Mouse (Mus musculus) erythroblast, embryonic 14.5 days (primary cell): ENCODE results near the gene Tlr7.

Experiments
- GATA1 ChIP-seq: IDR thresholded peaks from 2 replicates; pipeline ENCODE4 v1.6.1; 2012; ENCODE audit warnings: low read length, inconsistent platforms, mixed read lengths
- TAL1 ChIP-seq: IDR thresholded peaks from 3 replicates; pipeline ENCODE4 v1.6.1; 2012; ENCODE audit warnings: low read length, inconsistent platforms, mixed read lengths

GRCm38 (mm10) chrX:167334571-167334970, 4.2 kb upstream of the Tlr7 start:
- TF ChIP-seq GATA1 = no peak
- TF ChIP-seq TAL1 = no peak
